Mouse (Mus musculus): ENCODE results near the gene Tcf7. TPM values are rescaled to one million over a fixed set of nuclear protein-coding genes. Genes with fewer than 3 reads are reported as not detected.
A peak's percentile ranks its signal among the peaks of the same experiment; 100 is the strongest.
"Not testable (repeated sequence)": the region's sequence is repeated elsewhere in the genome, so short reads cannot be mapped to it uniquely, and the experiment has no call there.

Tcf7 gene
- total RNA-seq, 2 experiments from 2014 or later, result 0.65 to 1.2 TPM

DNA sequence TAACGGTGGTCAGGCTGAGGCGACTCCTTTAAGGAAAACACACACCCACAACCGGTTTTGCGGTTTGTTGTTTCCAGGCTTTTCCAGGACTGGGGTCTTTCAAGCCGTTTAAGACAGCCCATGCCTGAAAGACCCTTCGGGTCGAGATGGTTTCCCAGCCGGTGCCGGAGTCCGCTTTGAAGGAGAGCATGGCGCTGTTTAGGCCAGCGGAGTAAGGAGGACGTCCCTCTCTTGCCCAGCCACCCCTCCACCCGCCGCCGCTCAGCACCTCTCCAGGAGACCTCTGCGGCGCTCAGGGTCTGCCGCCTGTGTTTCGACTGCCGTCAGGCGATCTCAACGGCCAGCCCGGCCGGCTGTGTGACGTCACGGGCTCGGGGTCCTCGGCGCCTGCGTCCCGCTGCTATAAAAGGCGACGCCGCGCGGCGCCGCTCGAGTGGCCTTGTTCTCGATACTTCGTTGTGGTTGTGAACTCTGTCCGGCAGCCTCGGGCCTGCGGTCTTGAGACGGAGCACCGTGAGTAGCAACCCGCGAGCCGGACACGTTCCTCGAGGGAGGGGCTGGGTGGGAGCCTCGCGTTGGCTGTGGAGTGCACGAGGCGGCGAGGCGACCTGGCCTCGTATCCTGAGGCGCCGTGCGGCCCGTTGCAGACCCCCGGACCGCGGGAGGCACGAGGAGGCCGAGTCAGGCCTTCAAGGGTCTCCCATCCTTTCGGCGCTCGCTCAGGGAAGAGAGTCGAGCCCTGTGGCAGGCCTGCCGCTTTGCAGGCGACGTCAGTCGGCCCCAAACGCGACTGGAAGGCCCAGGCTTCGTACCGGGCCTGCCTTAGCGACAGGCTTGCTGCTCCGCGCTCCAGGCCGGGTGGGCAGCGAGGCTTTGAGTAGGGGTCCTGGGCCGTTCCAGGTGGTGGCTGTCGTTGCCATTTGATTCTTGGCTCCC is 50.9 kb downstream of the Tcf7 start, which contains the start of gene Skp1a:
Gene Skp1a (plus strand): TSS at position 390 of the 936 bp plus-strand sequence.
- intact Hi-C loops (cut with DNase I), result loop anchor here (10.0 kb wide), 1 partner anchor 647 kb away; the partner anchor contains the start of gene Phykpl
- DNase-seq, result peak; percentile 96 to 98

DNA sequence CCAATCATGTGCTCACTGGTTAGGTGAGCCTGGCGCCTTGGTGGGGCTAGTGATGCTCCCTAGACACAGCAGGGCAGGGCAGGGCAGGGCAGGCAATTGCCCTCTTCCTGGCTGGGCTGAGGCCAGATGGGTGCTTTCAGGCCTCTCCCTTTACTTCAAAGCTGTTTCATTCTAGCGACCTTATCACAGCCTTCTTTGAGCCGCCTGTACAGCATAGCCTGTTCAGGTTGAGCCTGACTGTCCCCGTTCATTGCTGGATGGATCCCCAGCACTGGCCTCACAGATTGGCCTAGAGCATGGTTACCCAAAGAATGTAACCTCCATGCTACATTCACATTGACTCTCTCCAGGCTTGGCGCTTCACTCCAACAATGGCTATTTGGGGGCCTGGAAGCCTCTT is 52.1 kb downstream of the Tcf7 start:
- no peak for DNase-seq
- intact Hi-C loops (cut with DNase I), result loop anchor here (10.0 kb wide), 1 partner anchor 646 kb away; the partner anchor contains the start of gene Phykpl

DNA sequence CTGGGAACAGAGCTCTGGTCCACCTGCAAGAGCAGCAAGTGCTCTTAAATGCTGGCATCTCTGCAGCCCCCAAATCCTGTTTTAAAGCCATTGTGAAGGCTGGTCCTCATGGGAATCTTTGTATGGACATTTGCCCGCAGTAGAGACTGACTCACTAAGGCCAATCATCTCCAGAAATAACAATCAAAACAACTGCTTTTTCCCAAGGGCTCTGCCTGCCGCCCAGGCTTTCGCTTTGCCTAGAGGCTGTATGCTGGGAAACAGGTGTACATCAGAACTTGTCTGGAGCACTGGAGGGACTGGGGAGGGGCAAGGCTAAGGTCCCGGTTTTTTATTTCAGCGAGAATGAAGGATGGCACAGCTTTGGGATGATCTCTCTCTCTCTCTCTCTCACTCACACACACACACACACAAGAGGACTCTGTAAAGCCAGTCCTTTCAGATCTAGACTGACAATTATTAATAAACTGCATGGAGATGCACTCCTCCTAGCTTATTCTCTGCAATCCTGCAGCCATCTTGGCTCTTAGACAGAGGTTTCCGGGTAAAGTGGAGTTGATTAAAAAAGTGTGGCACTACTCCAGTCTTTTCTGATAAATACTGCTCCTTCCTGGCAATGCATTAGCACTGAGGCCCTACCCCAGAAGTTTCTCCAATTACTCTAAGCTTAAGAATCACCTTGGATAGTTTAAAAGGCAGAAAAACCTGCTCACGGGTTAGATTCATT is 53.9 kb downstream of the Tcf7 start:
- intact Hi-C loops (cut with DNase I), result no loop called here
- DNase-seq, result no peak

DNA sequence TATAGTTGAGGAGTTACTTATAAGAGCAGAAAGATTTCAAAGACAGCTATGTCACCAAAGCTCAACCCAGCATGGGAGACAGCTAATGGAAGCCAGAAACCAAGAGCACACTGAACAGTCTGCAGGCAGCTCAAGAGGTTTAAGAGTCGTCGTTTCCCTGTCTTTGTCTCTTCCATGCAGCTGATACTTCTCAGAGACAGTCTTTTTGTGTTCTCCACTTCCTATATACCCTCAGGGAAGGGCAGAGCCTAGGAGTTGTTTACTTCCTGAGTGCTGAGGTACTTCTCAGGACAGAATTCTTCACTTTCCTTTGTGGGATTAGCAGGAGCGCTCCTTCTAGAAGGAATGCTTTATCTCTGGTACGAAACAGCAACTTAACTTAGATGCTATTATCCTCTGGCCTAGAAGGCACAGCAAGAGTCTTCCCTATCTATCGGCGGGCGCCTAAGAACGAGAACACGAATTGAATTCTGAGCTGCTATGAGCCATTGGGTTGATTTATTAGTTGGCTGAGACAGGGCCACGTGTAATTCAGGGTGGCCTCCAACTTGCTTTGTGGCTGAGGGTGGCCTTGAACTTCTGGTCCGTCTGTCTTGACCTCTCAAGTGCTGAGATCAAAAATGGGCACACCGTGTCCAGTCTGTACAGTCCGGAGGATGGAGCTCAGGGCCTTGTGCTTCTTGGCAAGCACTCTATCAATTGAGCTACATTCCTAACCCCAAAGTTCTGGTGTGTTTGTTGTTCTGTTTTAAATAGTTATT is 55.2 kb downstream of the Tcf7 start:
- intact Hi-C loops (cut with DNase I), result no loop called here
- DNase-seq, result no peak

DNA sequence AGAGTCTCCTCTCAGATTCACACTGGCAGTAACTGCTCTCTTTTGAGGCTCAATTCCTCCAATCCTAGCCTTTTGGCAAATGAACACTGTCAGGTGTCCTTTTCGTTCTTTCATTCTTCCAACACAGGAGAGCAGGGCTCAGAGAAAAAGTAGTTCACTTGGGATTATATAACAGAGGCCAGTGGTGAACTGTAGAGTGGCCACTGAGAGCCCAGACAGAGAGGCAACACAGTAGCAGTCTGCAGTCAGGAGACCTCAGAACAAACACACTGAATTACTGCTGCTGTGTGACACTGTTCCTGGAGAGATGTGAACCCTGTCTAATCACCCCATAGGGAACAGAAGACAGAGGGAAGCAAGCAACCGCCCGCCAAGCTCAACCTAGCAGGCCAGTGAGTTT is 55.8 kb downstream of the Tcf7 start:
- intact Hi-C loops (cut with DNase I), result no loop called here
- DNase-seq, result no peak

DNA sequence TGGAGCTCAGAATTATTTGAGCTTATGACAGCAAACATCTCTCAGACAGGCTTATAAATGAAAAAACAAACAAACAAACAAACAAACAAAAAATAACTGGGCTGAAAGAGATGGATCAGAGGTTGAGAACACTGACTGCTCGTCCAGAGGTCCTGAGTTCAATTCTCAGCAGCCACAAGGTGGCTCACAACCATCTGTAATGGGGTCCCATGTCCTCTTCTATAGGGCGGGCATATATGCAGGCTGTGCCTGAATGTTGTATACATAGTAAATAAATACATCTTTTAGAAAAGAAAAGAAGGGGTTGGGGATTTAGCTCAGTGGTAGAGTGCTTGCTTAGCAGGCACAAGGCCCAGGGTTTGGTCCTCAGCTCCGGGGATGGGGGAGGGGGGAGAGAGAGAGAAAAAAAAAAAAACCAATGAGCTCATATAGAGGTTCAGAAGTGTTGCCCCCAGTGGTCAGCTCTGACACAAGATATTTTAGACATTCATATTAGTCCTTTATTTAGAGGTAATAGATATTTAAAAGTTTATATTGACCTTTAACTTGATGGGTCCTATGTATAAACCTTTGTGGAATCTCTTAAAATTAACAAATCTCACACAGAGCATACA is 56.7 kb downstream of the Tcf7 start:
- intact Hi-C loops (cut with DNase I), result no loop called here
- no peak for DNase-seq

DNA sequence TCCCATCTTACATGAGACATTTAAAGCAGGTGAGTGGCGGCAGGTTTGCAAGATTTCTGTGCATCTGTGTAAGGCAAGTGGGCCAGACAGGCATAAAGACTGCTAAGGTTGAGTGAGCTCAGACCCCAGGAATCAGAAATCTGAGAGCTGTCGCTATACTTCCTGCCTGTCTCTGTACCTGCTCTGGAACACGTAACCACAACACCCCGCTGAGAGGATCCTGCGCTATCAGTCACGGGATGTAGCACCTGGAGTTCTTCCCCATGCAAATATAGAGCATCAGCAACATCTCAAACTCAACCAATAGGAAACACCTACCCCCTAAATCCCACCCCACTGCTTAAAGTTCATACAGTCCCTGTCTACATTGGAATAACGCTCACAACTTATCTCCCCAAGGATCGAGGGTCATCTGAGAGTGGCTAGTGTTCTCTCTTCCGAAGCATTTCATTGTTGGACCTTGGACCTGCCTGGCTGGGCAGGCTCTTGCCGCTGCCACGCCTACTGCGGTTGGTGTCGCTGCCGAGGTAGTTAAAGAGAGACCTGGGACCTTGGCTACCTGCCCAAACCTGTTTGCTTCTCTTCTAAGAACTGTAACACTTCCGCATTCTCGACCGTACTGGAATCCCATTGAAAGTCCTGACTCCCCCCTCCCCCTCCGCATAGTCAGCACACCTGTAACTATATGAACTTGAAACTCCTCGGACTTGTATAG is 58.7 kb downstream of the Tcf7 start:
- no peak for DNase-seq
- intact Hi-C loops (cut with DNase I), result loop anchor here (5.0 kb wide), 2 partner anchors 82 to 407 kb away; no protein-coding TSS in a partner anchor

DNA sequence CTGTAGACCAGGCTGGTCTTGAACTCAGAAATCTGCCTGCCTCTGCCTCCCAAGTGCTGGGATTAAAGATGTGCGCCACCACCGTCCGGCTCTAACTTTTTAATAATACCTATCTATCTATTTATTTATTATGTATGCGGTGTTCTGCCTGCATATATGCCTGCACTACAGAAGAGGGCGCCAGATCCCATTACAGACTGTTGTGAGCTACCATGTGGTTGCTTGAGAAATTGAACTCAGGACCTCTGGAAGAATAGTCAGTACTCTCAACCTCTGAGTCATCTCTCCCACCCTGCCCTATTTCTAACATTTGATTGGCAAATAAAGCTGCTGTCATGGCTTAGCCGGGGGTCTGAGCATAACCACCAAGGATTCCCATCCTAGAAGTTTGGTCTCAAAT is 59.9 kb downstream of the Tcf7 start:
- no peak for DNase-seq
- intact Hi-C loops (cut with DNase I), result loop anchor here (5.0 kb wide), 2 partner anchors 81 to 406 kb away; no protein-coding TSS in a partner anchor

DNA sequence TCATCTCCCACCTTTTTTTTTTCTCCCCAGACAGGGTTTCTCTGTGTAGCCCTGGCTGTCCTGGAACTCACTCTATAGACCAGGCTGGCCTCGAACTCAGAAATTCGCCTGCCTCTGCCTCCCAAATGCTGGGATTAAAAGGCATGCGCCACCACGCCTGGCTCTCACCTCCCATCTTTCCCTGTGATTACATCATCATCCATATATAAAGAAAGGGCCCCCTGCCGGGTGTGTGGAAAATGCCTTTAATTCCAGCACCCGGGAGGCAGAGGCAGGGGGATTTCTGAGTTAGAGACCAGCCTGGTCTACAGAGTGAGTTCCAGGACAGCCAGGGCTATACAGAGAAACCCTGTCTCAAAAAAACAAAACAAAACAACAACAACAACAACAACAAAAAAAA is 60.9 kb downstream of the Tcf7 start:
- not testable (repeated sequence) for DNase-seq
- intact Hi-C loops (cut with DNase I), result loop anchor here (2.0 to 5.0 kb wide), 3 partner anchors 80 to 405 kb away; no protein-coding TSS in a partner anchor

DNA sequence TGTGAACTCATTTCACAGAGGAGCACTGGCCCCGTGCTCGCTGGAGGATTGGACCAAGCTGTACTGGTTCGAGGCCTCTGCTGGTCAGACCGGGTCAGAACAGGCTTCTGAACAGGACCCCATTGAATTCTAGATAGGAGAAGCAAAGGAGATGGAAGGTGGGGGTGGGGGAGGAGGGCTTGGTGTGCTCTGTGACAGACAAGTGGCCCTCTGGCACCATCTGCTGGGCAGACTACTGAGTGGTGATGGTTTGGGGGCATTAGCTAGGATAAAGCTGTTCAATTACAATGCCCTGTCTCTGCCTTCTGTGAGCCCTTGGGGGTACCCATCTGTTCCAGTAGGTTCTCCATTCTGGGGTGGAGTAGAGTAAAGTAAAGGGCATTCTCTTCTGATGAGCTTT is 62.5 kb downstream of the Tcf7 start:
- intact Hi-C loops (cut with DNase I), result loop anchor here (1.0 to 5.0 kb wide), 4 partner anchors 78 to 403 kb away; no protein-coding TSS in a partner anchor
- peak; percentile 58 to 64 for DNase-seq

DNA sequence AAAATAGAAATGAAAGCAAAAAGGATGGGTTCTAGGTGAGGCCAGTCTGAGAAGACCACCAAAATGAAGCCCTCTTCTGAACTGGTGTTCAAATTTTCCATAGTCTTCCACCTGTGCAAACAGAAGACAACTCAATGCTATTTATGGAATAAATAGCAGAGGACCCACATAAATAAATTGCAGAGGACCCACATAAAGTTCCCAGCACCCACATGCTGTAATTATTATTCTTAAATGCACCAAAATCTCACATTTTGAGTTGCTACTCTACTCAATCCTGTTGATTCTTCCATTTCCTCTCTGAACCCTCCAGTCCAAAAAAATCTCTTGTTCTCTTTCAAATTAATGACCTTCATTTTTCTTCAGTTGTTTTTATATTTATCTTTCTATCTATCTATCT is 68.9 kb downstream of the Tcf7 start, which contains the start of gene Olfr1371:
Gene Olfr1371 (minus strand): TSS at position 101 of the 400 bp plus-strand sequence.
- no peak for DNase-seq
- intact Hi-C loops (cut with DNase I), result no loop called here

Other genes with a start within 250 kb of the Tcf7 start
- gene Ppp2ca, start 184.3 kb downstream of the Tcf7 start, total RNA-seq (2021), result 10 to 100 TPM; 52.5 to 55.2 TPM
- not detected for gene Olfr1373, start 137.5 kb downstream of the Tcf7 start, total RNA-seq (2021)
- gene Olfr1371, start 69.0 kb downstream of the Tcf7 start, total RNA-seq (2021), result not detected
- 100 to 1,000 TPM; 241 to 246 TPM for gene Skp1a, start 51.0 kb downstream of the Tcf7 start, total RNA-seq (2021)
- 1,000 to 10,000 TPM; 1,074 to 1,088 TPM for gene Vdac1, start 77.8 kb upstream of the Tcf7 start, total RNA-seq (2021)
- 10 to 100 TPM; 75.4 to 81.3 TPM for gene 9530068E07Rik, start 113.4 kb upstream of the Tcf7 start, total RNA-seq (2021)